Mouse (Mus musculus) lung, postnatal 0 days (tissue): ENCODE data around the gene Kcnd3.
A peak's percentile ranks its signal among the peaks of the same experiment; 100 is the strongest.

ENCODE experiments used
- CTCF ChIP-seq: IDR thresholded peaks from 2 replicates; pipeline ENCODE4 v1.5.1; 2016; ENCODE audit warnings: antibody characterized with exemption, mild to moderate bottlenecking
- EP300 ChIP-seq: IDR thresholded peaks from 2 replicates; pipeline ENCODE4 v1.6.1; 2016; ENCODE audit warnings: antibody characterized with exemption, mild to moderate bottlenecking, control low read depth

DNA sequence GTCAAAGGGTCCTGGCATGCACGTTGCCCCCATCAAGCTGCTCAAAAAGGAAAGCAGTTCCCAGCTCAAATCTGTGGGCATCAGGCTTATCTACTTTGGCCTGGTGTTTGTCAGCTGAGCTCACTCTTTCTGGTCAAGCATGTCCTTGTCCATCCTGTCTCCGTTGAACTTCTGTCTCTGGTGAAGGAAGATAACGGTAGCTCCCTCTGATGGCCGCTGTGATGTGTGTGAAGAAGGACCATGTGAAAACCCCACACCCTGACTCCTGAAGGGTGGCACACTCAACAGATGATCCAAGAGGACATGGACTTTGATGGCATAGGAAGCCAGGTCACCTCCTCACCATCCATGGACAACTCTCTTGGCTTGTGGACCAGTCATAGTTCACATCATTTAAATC, 266.6 kb downstream of the Kcnd3 start:
- TF ChIP-seq EP300 (no peak), CTCF (peak; percentile 43)
